Mouse (Mus musculus): Measurements from ENCODE around the gene Fgb. TPM values are rescaled to one million over a fixed set of nuclear protein-coding genes. Genes with fewer than 3 reads are reported as not detected.

Gene Fgb
- polyA plus RNA-seq, 1 experiment from 2014 or later: not detected

GRCm38 (mm10) chr3:83039666-83040065 is 10.0 kb downstream of the Fgb start:
- H3K4me2 ChIP-seq (ENCODE audit: low read length): no peak overlapping the region
- 80% methylated on average over 4 of the region's 4 CpGs for WGBS
- no peak for DNase-seq
- H3K27me3 ChIP-seq (ENCODE audit: control insufficient read depth, insufficient read depth, low read length): no peaks in the 10 kb centered on the region
- H3K4me1 ChIP-seq (ENCODE audit: control insufficient read depth, insufficient read depth, low read length): no peaks in the 10 kb centered on the region
- no peaks in the 10 kb centered on the region for H3K36me3 ChIP-seq (ENCODE audit: control insufficient read depth, insufficient read depth, low read length)
- ATAC-seq (ENCODE audit: low FRiP score, low TSS enrichment): no peak
- H3K9me3 ChIP-seq (ENCODE audit: control insufficient read depth, low read length): no peaks in the 10 kb centered on the region
- H3K9ac ChIP-seq (replicated peaks; ENCODE audit: low read length): no peak overlapping the region
- H3K27ac ChIP-seq (replicated peaks; ENCODE audit: low read depth, low read length): no peak overlapping the region
- H3K4me3 ChIP-seq (replicated peaks; ENCODE audit: low read depth, low read length): no peak overlapping the region

GRCm38 (mm10) chr3:83038865-83039264 is 10.8 kb downstream of the Fgb start:
- Histone ChIP-seq H3K9ac (replicated peaks; ENCODE audit: low read length) (no peak overlapping the region), H3K27me3 (ENCODE audit: control insufficient read depth, insufficient read depth, low read length) (no peaks in the 10 kb centered on the region), H3K4me3 (replicated peaks; ENCODE audit: low read depth, low read length) (no peak overlapping the region), H3K9me3 (ENCODE audit: control insufficient read depth, low read length) (no peaks in the 10 kb centered on the region), H3K27ac (replicated peaks; ENCODE audit: low read depth, low read length) (no peak overlapping the region), H3K4me1 (ENCODE audit: control insufficient read depth, insufficient read depth, low read length) (no peaks in the 10 kb centered on the region), H3K4me2 (ENCODE audit: low read length) (no peak overlapping the region), H3K36me3 (ENCODE audit: control insufficient read depth, insufficient read depth, low read length) (no peaks in the 10 kb centered on the region)
- 77% methylated on average over 2 of the region's 2 CpGs for WGBS
- ATAC-seq (ENCODE audit: low FRiP score, low TSS enrichment) (no peak), DNase-seq (no peak)

- Histone ChIP-seq H3K4me2 (ENCODE audit: low read length) (no peak overlapping the region), H3K4me3 (replicated peaks; ENCODE audit: low read depth, low read length) (no peak overlapping the region)
- no peak for DNase-seq
Observed at GRCm38 (mm10) chr3:83033801-83034200, 15.9 kb downstream of the Fgb start.

DNA sequence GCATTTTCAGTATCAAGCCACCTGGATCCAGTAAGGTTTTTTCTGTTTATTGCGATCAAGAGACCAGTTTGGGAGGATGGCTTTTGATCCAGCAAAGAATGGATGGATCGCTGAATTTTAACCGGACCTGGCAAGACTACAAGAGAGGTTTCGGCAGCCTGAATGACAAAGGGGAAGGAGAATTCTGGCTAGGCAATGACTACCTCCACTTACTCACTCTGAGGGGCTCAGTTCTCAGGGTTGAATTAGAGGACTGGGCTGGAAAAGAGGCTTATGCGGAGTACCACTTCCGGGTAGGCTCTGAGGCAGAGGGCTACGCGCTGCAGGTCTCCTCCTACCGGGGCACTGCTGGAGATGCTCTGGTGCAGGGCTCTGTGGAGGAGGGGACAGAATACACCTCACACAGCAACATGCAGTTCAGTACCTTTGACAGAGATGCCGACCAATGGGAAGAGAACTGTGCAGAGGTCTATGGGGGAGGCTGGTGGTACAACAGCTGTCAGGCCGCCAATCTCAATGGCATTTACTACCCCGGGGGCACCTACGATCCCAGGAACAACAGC is 16.8 kb downstream of the Fgb start:
- H3K4me2 ChIP-seq (ENCODE audit: low read length): peak overlapping the region; percentile 41
- H3K9ac ChIP-seq (replicated peaks; ENCODE audit: low read length): no peak overlapping the region
- H3K4me3 ChIP-seq (replicated peaks; ENCODE audit: low read depth, low read length): no peak overlapping the region
- no peaks in the 10 kb centered on the region for H3K36me3 ChIP-seq (ENCODE audit: control insufficient read depth, insufficient read depth, low read length)
- no peaks in the 10 kb centered on the region for H3K9me3 ChIP-seq (ENCODE audit: control insufficient read depth, low read length)
- 40% methylated on average over 13 of the region's 13 CpGs for WGBS
- no peak overlapping the region for H3K27ac ChIP-seq (replicated peaks; ENCODE audit: low read depth, low read length)
- peak; percentile 18 for DNase-seq
- 0 out of 2 replicates have a peak, but pooled peaks have one; percentile 11 for ATAC-seq (ENCODE audit: low FRiP score, low TSS enrichment)
- H3K4me1 ChIP-seq (ENCODE audit: control insufficient read depth, insufficient read depth, low read length): 0 out of 2 replicates have a peak, but pooled peaks cover 5% of the 10 kb centered on the region
- H3K27me3 ChIP-seq (ENCODE audit: control insufficient read depth, insufficient read depth, low read length): no peaks in the 10 kb centered on the region

More at GRCm38 (mm10) chr3:83033801-83034200, 15.9 kb downstream of the Fgb start:
- Histone ChIP-seq H3K9me3 (ENCODE audit: control insufficient read depth, low read length) (no peaks in the 10 kb centered on the region), H3K9ac (replicated peaks; ENCODE audit: low read length) (no peak overlapping the region), H3K4me1 (ENCODE audit: control insufficient read depth, insufficient read depth, low read length) (0 out of 2 replicates have a peak, but pooled peaks cover 5% of the 10 kb centered on the region), H3K27me3 (ENCODE audit: control insufficient read depth, insufficient read depth, low read length) (no peaks in the 10 kb centered on the region), H3K36me3 (ENCODE audit: control insufficient read depth, insufficient read depth, low read length) (no peaks in the 10 kb centered on the region), H3K27ac (replicated peaks; ENCODE audit: low read depth, low read length) (no peak overlapping the region)
- WGBS: 85% methylated on average over 8 of the region's 8 CpGs
- ATAC-seq (ENCODE audit: low FRiP score, low TSS enrichment): no peak

DNA sequence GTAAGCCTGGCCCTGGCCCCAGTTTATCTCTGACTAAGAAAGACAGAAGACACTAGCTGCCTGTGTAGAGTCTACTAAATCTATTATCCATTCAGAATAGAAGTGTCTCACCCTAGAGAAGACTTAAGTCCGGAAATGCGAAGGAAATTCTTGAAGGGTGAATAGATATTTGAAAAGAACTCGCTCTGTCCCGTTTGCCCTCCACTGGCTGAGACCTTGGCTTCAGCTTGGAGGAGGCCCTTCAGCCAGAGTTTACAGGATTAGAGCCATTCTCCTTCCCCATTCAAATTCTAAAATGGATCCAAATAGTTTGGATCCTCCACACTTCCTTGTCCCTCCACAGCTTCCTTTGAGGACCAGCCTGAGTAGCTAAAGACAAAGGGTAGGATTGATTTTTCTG is 19.3 kb downstream of the Fgb start:
- no peaks in the 10 kb centered on the region for H3K36me3 ChIP-seq (ENCODE audit: control insufficient read depth, insufficient read depth, low read length)
- H3K27me3 ChIP-seq (ENCODE audit: control insufficient read depth, insufficient read depth, low read length): no peaks in the 10 kb centered on the region
- no peak overlapping the region for H3K4me3 ChIP-seq (replicated peaks; ENCODE audit: low read depth, low read length)
- H3K9me3 ChIP-seq (ENCODE audit: control insufficient read depth, low read length): no peaks in the 10 kb centered on the region
- H3K4me1 ChIP-seq (ENCODE audit: control insufficient read depth, insufficient read depth, low read length): 0 out of 2 replicates have a peak, but pooled peaks cover 5% of the 10 kb centered on the region
- DNase-seq (no peak), ATAC-seq (ENCODE audit: low FRiP score, low TSS enrichment) (no peak)
- no peak overlapping the region for H3K27ac ChIP-seq (replicated peaks; ENCODE audit: low read depth, low read length)
- H3K4me2 ChIP-seq (ENCODE audit: low read length): no peak overlapping the region
- H3K9ac ChIP-seq (replicated peaks; ENCODE audit: low read length): no peak overlapping the region
- whole genome bisulfite sequencing: 76% methylated on average over 4 of the region's 4 CpGs

DNA sequence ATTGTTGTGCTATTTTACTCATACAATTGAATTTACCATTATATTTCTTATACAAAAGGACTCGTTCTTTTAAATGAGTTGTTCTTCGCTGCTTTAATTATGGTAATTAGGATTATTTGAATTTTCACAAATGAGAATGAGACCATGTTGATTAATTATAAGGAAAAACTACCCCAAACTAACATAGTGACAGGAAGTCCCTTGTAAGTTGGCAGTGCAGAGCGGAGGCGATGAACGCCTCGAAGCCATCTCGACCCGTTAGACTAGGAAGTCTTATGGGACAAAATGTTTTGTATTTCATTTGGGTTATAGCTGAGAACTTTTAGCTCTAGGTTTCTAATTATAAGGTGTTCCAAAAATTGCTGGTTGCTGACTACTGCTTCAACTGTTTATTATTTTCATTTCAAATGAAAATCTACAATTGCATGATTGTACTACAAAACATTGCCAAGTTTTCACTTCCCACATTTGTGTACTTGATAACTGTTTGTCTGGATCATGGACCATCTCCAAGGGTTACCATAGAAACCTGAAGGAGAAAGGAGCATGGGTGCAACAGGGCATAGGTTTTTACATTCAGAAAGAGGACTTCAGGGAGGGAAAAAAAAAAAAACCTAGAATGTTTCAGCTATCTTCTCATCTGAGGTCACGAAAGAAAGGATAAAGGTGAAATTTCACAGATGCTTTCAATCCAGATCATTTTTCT is 22.0 kb downstream of the Fgb start:
- no peak for ATAC-seq (ENCODE audit: low FRiP score, low TSS enrichment)
- no peak for DNase-seq
- H3K9ac ChIP-seq (replicated peaks; ENCODE audit: low read length): no peak overlapping the region
- no peaks in the 10 kb centered on the region for H3K9me3 ChIP-seq (ENCODE audit: control insufficient read depth, low read length)
- H3K27ac ChIP-seq (replicated peaks; ENCODE audit: low read depth, low read length): no peak overlapping the region
- no peak overlapping the region for H3K4me3 ChIP-seq (replicated peaks; ENCODE audit: low read depth, low read length)
- H3K4me1 ChIP-seq (ENCODE audit: control insufficient read depth, insufficient read depth, low read length): 0 out of 2 replicates have a peak, but pooled peaks cover under 1% of the 10 kb centered on the region
- no peak overlapping the region for H3K4me2 ChIP-seq (ENCODE audit: low read length)
- H3K27me3 ChIP-seq (ENCODE audit: control insufficient read depth, insufficient read depth, low read length): no peaks in the 10 kb centered on the region
- no peaks in the 10 kb centered on the region for H3K36me3 ChIP-seq (ENCODE audit: control insufficient read depth, insufficient read depth, low read length)
- WGBS: 90% methylated on average over 9 of the region's 9 CpGs

DNA sequence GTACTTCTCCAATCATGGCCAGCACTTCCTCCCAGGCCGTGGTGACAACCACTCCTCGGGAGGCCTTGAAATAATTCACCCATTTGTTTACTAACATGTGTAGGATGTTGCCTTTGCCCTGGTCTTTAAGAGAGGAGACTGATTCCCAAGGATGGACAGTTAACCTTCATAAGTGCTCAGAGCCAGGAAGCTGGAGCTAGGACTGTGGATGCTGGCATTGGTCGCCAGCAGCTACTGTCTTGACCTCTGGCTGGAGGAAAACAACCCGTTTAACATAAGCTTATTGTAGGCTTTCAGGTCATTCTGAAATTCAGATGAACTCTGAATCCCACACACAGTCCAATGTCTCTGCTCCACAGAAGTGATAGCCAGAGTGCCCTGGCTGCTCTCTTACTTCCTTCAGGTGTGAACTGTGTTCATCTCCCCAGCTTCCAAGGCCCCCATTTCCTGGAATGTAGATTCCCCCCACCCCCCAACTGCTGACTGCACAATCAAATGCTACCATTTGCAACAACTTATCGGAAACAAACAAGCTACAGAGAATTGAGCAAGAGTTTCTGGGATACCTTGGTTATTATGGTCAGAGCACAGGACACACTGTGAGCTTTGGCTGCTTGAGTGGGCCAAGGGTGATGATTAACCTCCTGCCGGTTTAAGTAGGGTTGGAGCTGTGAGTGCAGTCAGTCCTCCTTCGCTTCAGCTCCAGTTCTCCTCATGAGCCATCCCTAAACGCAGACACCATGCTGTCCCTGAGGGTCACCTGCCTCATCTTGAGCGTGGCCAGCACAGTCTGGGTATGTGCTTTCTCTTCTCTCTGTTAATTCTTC is 24.0 kb downstream of the Fgb start, which contains the start of gene Fga:
TSS of gene Fga (plus strand) at position 602 of the 827 bp plus-strand sequence.
- H3K4me3 ChIP-seq (replicated peaks; ENCODE audit: low read depth, low read length): no peak within 1 kb of the TSS
- H3K27me3 ChIP-seq (ENCODE audit: control insufficient read depth, insufficient read depth, low read length): no peaks in the 10 kb centered on the region
- no peak within 1 kb of the TSS for H3K27ac ChIP-seq (replicated peaks; ENCODE audit: low read depth, low read length)
- ATAC-seq (ENCODE audit: low FRiP score, low TSS enrichment) (no peak), DNase-seq (no peak)
- H3K9me3 ChIP-seq (ENCODE audit: control insufficient read depth, low read length): no peaks in the 10 kb centered on the region
- H3K36me3 ChIP-seq (ENCODE audit: control insufficient read depth, insufficient read depth, low read length): no peaks in the 10 kb centered on the region
- 81% methylated on average over 9 of the region's 9 CpGs for WGBS
- no peak within 1 kb of the TSS for H3K4me2 ChIP-seq (ENCODE audit: low read length)
- H3K9ac ChIP-seq (replicated peaks; ENCODE audit: low read length): no peak within 1 kb of the TSS
- H3K4me1 ChIP-seq (ENCODE audit: control insufficient read depth, insufficient read depth, low read length): no peaks in the 10 kb centered on the region

- H3K4me3 ChIP-seq (replicated peaks; ENCODE audit: low read depth, low read length): no peak overlapping the region
- DNase-seq (no peak), ATAC-seq (ENCODE audit: low FRiP score, low TSS enrichment) (no peak)
- H3K4me1 ChIP-seq (ENCODE audit: control insufficient read depth, insufficient read depth, low read length): no peaks in the 10 kb centered on the region
- H3K36me3 ChIP-seq (ENCODE audit: control insufficient read depth, insufficient read depth, low read length): no peaks in the 10 kb centered on the region
- no peak overlapping the region for H3K4me2 ChIP-seq (ENCODE audit: low read length)
- no peak overlapping the region for H3K27ac ChIP-seq (replicated peaks; ENCODE audit: low read depth, low read length)
- no peaks in the 10 kb centered on the region for H3K27me3 ChIP-seq (ENCODE audit: control insufficient read depth, insufficient read depth, low read length)
- no peaks in the 10 kb centered on the region for H3K9me3 ChIP-seq (ENCODE audit: control insufficient read depth, low read length)
- WGBS: 66% methylated on average over 6 of the region's 6 CpGs
- no peak overlapping the region for H3K9ac ChIP-seq (replicated peaks; ENCODE audit: low read length)
Observed at GRCm38 (mm10) chr3:83025036-83025435, 24.6 kb downstream of the Fgb start.
